ENCODE assay signal across 41 mouse cellular contexts in genomic region chr13:32841349-32841748, GRCm38 (mm10). TPM values are rescaled to one million over a fixed set of nuclear protein-coding genes. Genes with fewer than 3 reads are reported as not detected.
"Had no signal": no experiment of that assay in that cellular context is flagged by ENCODE, and none has a peak within 500 bp of the region (broad histone marks: within the 10 kb centered on the region; RNA-seq: fewer than 3 reads in every experiment).

No protein-coding gene starts in this region.

- H3K27me3 ChIP-seq: heart, embryonic 12.5 days; heart, embryonic 13.5 days; heart, embryonic 15.5 days; hindbrain, embryonic 12.5 days; hindbrain, embryonic 13.5 days; hindbrain, embryonic 15.5 days; kidney, embryonic 15.5 days had no signal

- H3K4me1 ChIP-seq: heart, embryonic 10.5 days; heart, embryonic 12.5 days; heart, embryonic 13.5 days; heart, embryonic 15.5 days; hindbrain, embryonic 12.5 days; hindbrain, embryonic 13.5 days; hindbrain, embryonic 15.5 days; kidney, embryonic 15.5 days had no signal

- H3K27ac ChIP-seq: heart, embryonic 10.5 days; heart, embryonic 13.5 days; heart, embryonic 15.5 days; hindbrain, embryonic 10.5 days; hindbrain, embryonic 12.5 days; hindbrain, embryonic 13.5 days; hindbrain, embryonic 14.5 days; hindbrain, embryonic 15.5 days; hindbrain, postnatal 0 days; kidney, embryonic 15.5 days; kidney, postnatal 0 days; layer of hippocampus, adult 2 months had no signal

- H3K9ac ChIP-seq: heart, embryonic 12.5 days; heart, embryonic 13.5 days; heart, embryonic 15.5 days; hindbrain, embryonic 12.5 days; hindbrain, embryonic 13.5 days; hindbrain, embryonic 14.5 days; hindbrain, embryonic 15.5 days; kidney, embryonic 15.5 days had no signal

- H3K9me3 ChIP-seq: heart, embryonic 10.5 days; heart, embryonic 12.5 days; heart, embryonic 13.5 days; heart, embryonic 15.5 days; hindbrain, embryonic 10.5 days; hindbrain, embryonic 12.5 days; hindbrain, embryonic 13.5 days; hindbrain, embryonic 15.5 days; kidney, embryonic 15.5 days had no signal

- DNase-seq: heart, postnatal 10 days; heart, postnatal 14 days; heart, postnatal 36 days; heart, postnatal 4 days; kidney, adult 11 months; kidney, adult 18-20 months; kidney, adult 2 months; kidney, adult 8-10 months; kidney, adult 9 months; kidney, postnatal 10 days; kidney, postnatal 14 days; kidney, postnatal 25 days; kidney, postnatal 36 days; kidney, postnatal 4 days; layer of hippocampus, adult 9-11 months; layer of hippocampus, postnatal 36 days had no signal

- H3K4me3 ChIP-seq: heart, embryonic 10.5 days; heart, embryonic 12.5 days; heart, embryonic 13.5 days; heart, embryonic 15.5 days; hindbrain, embryonic 10.5 days; hindbrain, embryonic 12.5 days; hindbrain, embryonic 13.5 days; hindbrain, embryonic 15.5 days; kidney, embryonic 15.5 days; layer of hippocampus, adult 2 months had no signal

- H3K4me2 ChIP-seq: heart, embryonic 11.5 days; heart, embryonic 12.5 days; heart, embryonic 13.5 days; heart, embryonic 15.5 days; hindbrain, embryonic 12.5 days; hindbrain, embryonic 13.5 days; hindbrain, embryonic 14.5 days; hindbrain, embryonic 15.5 days; kidney, embryonic 15.5 days had no signal

- H3K36me3 ChIP-seq: heart, embryonic 10.5 days; heart, embryonic 12.5 days; heart, embryonic 13.5 days; heart, embryonic 15.5 days; hindbrain, embryonic 10.5 days; hindbrain, embryonic 12.5 days; hindbrain, embryonic 13.5 days; hindbrain, embryonic 15.5 days; kidney, embryonic 15.5 days had no signal

- ATAC-seq: hindbrain, embryonic 16.5 days; hindbrain, postnatal 0 days; inflammation-experienced regulatory T-cells, adult 6 months; intestine, embryonic 16.5 days had no signal

RNA-seq across cellular contexts. Expression of gene Serpinb1a, which starts 9.6 kb away (rescaled TPM):
- polyA plus RNA-seq: hindbrain, embryonic 11.5 days had no signal

RNA-seq across cellular contexts. Expression of gene D930007J09Rik, which starts 38.7 kb away (rescaled TPM):
- polyA plus RNA-seq: heart, embryonic 10.5 days; heart, embryonic 11.5 days; heart, embryonic 12.5 days; heart, embryonic 13.5 days; heart, embryonic 14.5 days; heart, embryonic 15.5 days; heart, embryonic 16.5 days; heart, postnatal 0 days; hindbrain, embryonic 10.5 days; hindbrain, embryonic 11.5 days; hindbrain, embryonic 12.5 days; hindbrain, embryonic 13.5 days; hindbrain, embryonic 14.5 days; hindbrain, embryonic 15.5 days; hindbrain, embryonic 16.5 days; hindbrain, postnatal 0 days; inflammation-experienced regulatory T-cells, adult 6 months; intestine, embryonic 14.5 days; intestine, embryonic 16.5 days; kidney, adult 2 months; kidney, embryonic 14.5 days; kidney, embryonic 15.5 days; kidney, embryonic 16.5 days; kidney, postnatal 0 days; large intestine, adult 2 months had no signal

RNA-seq across cellular contexts. Expression of gene Serpinb1c, which starts 56.7 kb away (rescaled TPM):
- polyA plus RNA-seq: heart, embryonic 10.5 days; heart, embryonic 14.5 days; hindbrain, embryonic 10.5 days; hindbrain, embryonic 11.5 days; hindbrain, embryonic 12.5 days; hindbrain, embryonic 13.5 days; hindbrain, embryonic 14.5 days; hindbrain, embryonic 15.5 days; hindbrain, embryonic 16.5 days; hindbrain, postnatal 0 days; inflammation-experienced regulatory T-cells, adult 6 months; intestine, embryonic 14.5 days; intestine, embryonic 16.5 days; kidney, embryonic 14.5 days; kidney, embryonic 15.5 days; kidney, embryonic 16.5 days; kidney, postnatal 0 days; large intestine, adult 2 months had no signal

RNA-seq across cellular contexts. Expression of gene Mylk4, which starts 57.6 kb away (rescaled TPM):
- polyA plus RNA-seq: heart, embryonic 10.5 days; hindbrain, embryonic 10.5 days; inflammation-experienced regulatory T-cells, adult 6 months; intestine, embryonic 14.5 days; intestine, embryonic 16.5 days had no signal
